Mouse (Mus musculus) gastrocnemius, postnatal 14 days (tissue): ENCODE measurements around the gene Prpf40a. TPM values are rescaled to one million over a fixed set of nuclear protein-coding genes. Genes with fewer than 3 reads are reported as not detected.

ENCODE experiments used
- DNase-seq: peaks from one replicate; pipeline ENCODE4 v3.0.0; 2021; ENCODE audit warnings: mixed read lengths
- intact Hi-C: fragments of 180-260 bp; cut with DNase I; formaldehyde crosslinking; loops from one replicate; pipeline ENCODE4 v1.15.1; 2025; ENCODE audit warnings: low total_unique reads
- total RNA-seq, 2 experiments: library from RNA; stranded (reverse); gene quantifications; 2 replicates each; pipeline ENCODE4 v1.2.3; 2021

Gene Prpf40a
- total RNA-seq, 2 experiments from 2014 or later = 30.6 to 41.3 TPM

- no peak for DNase-seq
Observed at GRCm38 (mm10) chr2:53108547-53108946, 82.5 kb downstream of the Prpf40a start.

DNA sequence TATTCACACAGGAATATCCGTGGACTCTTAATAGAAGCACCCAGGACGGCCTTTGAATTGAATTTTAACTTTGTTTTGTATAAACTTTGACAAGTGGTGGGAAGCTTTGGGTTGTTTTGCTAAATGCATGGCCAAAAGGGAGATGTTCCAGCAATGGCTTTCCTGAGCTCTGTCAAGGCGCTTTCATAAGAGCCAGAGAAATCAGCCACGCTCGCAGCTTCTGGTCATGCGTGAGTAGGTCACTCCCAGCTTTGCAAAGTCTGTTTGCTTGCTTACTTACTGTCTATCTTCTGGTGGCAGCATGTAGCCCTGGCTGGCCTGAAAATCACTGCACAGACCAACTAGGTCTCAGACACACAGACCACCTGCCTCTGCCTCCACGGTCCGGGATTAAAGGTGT, 84.6 kb downstream of the Prpf40a start:
- DNase-seq = no peak

More at GRCm38 (mm10) chr2:53108547-53108946, 82.5 kb downstream of the Prpf40a start:
- intact Hi-C loops = no loop called here

DNA sequence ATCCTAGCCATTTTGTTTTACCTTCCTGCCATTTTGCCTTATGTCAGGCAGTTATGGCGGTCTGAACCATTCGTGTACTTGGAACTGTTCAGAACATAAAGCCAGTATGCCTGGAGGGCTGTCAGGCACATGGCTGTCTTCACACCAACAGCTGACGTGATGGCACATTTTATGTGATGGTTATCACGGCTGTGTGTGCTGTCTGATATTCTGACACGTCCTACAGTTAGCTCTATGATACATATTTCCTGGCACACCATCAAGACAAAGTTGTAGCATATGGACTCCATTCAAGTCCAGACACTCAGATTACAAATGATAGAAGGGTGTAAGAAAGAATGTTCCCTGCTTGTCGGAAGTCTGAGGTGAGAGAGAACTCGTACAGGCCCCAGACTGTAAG, 85.0 kb downstream of the Prpf40a start:
- intact Hi-C loops = no loop called here
- DNase-seq = no peak

More for the DNA sequence above, 84.6 kb downstream of the Prpf40a start:
- intact Hi-C loops = no loop called here

DNA sequence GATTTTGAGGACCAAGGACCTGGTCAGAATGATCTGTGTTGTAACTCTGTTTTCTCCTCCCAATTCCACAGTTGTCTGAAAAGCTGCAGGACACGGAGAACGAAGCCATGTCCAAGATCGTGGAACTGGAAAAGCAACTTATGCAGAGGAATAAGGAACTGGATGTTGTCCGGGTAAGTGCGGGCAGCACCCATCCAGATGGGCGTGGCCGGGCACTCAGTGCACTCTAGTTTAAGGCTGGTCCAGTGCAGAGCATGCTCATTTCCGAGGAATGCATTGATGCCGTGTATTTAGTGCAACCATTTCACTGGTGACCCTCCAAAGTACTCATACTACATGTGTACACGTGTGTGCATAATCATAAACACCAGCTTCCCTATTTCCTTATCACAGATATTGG, 85.7 kb downstream of the Prpf40a start:
- intact Hi-C loops = no loop called here
- no peak for DNase-seq

DNA sequence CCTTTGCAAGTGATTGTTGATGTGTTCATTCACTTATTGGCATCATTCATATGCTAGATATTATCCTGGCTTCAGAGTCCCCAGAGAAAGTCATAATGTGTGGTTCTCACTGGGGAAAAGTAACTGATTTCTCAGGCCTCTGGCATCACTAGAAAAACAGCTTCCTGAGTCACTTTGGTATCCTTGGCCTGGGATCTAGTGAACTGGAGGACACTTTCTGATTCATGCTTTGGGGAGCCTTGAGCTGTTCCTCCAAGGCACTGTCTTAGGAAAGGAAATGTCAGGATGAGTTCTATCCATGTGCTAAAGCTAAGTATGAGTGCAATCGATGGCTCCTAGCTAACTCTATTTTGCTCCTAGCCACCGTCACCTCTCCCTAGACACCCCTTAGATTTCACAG, 88.2 kb downstream of the Prpf40a start:
- intact Hi-C loops = no loop called here
- no peak for DNase-seq

DNA sequence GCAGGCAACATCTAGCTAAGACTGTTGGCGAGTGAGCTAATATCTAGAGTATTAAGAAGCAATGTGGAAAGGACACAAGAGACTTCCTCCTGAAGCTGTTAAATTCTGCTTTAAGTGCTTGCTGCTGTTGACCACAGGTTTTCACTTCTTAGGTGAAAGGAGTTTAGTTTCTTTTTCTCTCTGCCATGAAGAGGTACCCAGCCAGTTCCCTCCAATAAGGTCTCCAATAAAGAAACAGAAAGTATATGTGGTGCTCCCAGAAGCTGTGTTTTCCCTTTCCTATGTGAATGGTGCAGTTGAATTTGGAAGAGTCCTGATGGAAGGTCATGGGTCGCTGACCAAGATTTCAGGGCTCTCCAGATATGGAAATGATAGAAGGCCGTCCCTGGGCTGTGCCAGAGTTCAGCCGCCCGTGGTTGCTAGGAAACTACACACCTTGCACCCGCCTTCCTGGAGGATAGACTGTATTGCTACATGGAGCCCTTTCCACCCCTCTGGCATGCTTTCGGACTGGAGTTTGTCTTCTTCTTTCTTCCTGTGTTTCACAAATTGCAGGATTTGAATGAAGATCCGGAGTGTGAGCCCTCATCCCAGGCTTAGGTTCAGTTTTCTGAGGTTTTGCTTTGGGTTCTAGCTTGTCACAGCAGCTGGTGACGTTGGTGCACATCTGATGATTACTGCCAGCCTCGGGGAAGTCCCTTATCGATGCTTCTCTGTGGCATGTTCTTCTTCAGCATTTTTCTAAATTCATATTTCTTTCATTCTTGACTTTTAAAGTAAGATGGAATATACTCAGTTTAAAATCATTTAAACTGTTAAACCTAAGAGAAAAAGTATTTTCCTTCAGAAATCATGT, 89.0 kb downstream of the Prpf40a start:
- no peak for DNase-seq
- intact Hi-C loops = no loop called here

DNA sequence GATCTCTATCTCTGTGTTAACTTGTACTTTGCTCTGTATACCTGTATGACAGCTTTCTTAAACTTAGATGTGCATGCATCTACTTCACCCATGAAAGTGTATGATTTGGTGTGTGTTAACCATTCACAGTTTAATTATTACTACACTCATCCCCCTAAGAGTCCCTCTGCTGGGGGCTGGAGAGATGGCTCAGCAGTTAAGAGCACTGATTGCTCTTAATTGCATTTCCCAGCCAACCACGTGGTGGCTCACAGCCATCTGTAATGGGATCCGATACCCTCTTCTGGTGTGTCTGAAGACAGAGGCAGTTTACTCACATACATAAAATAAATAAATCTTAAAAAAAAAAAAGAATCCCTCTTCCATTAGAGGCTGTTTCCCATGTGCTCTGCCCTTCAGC, 91.0 kb downstream of the Prpf40a start:
- intact Hi-C loops = no loop called here
- DNase-seq = no peak

DNA sequence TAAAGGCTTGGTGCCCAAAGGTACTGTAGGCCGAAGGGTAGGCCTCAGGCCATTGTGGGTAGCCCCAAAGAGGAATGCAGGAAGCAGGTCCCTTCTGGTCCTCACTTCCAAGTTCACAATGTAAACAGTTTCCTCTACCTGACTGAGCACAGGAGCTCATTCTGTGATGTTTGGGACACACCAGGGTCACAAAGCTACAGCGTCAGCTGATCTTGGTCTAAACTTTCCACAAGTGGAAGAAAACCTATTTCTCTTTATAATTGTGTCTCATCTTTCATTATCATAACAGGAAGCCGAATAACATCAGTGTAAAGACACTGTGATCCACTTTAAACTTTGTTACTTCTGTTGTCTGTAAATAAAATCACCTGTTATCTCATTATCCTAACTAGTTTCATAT, 95.6 kb downstream of the Prpf40a start:
- intact Hi-C loops = no loop called here
- DNase-seq = no peak

DNA sequence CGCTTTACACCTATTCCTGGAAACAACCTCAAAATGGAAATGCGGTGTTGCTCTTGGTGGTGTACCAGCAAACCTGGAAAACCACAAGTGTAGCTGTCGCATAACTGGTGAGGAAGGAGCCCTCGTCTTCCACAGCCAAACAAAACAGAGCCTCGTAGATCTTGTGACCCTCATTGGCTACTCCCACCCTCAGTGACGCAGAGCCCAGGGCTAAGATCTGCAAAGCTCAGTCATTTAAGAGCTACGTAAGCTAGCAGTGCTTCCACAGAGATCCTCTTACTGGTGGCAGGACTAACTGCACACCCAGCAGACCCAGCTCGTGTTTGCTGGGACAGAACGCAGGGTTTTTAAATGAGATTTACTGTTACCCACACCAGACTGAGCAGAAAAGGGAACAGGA, 96.1 kb downstream of the Prpf40a start:
- intact Hi-C loops = no loop called here
- DNase-seq = no peak

DNA sequence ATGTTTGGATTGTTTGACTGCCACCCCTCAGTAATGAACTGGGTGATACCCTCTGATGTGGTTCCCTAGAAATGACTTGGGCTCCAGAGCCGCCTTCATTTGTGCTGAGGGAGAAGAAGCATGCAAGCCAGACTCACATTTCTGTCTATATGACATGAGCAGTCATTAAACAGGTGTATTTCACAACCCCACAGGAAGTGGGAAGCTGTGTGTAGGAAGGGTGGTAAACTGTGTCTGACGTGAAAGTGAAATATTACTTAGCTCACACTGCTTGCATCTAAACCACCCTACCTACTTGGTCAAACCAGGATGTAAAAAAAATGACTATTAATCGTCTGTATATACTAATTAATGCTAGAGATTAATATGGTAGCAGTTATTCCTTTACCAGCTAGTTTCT, 102.3 kb downstream of the Prpf40a start:
- no peak for DNase-seq
- intact Hi-C loops = loop anchor here (5.0 kb wide), 1 partner anchor 331 kb away; no protein-coding TSS in a partner anchor

GRCm38 (mm10) chr2:53085617-53086202, 105.4 kb downstream of the Prpf40a start:
- peak; percentile 36 for DNase-seq
- intact Hi-C loops = loop anchor here (5.0 kb wide), 1 partner anchor 328 kb away; no protein-coding TSS in a partner anchor

Other genes starting within 250 kb of the Prpf40a start
- 1 to 10 TPM; 9.0 to 9.2 TPM for gene Arl6ip6, start 442 bp upstream of the Prpf40a start, total RNA-seq